Mouse (Mus musculus) embryonic facial prominence, embryonic 15.5 days (tissue): Measurements from ENCODE around the gene Slc9a3r1. TPM values are rescaled to one million over a fixed set of nuclear protein-coding genes. Genes with fewer than 3 reads are reported as not detected.

Experiments used
- ATAC-seq: fragments of 200-750 bp; cut with Nextera tagmentation; 2 replicates; pipeline ENCODE4 v1.8.0; 2017; ENCODE audit warnings: low read depth, moderate TSS enrichment; ENCODE audit not compliant: insufficient number of reproducible peaks, low FRiP score, low TSS enrichment
- H3K27ac ChIP-seq: fragments of 300-500 bp; sonication (generic); replicated peaks from 2 replicates; pipeline ENCODE4 v1.5.1; 2015; ENCODE audit warnings: mild to moderate bottlenecking, inconsistent platforms
- H3K27me3 ChIP-seq: fragments of 300-500 bp; sonication (generic); 2 replicates; pipeline ENCODE4 v1.6.1; 2015; ENCODE audit warnings: inconsistent platforms
- H3K36me3 ChIP-seq: fragments of 300-500 bp; sonication (generic); 2 replicates; pipeline ENCODE4 v1.6.1; 2015; ENCODE audit warnings: mild to moderate bottlenecking, inconsistent platforms
- H3K4me1 ChIP-seq: fragments of 300-500 bp; sonication (generic); 2 replicates; pipeline ENCODE4 v1.6.1; 2015; ENCODE audit warnings: inconsistent platforms
- H3K4me2 ChIP-seq: fragments of 300-500 bp; sonication (generic); replicated peaks from 2 replicates; pipeline ENCODE4 v1.6.1; 2015; ENCODE audit warnings: mild to moderate bottlenecking, inconsistent platforms
- H3K4me3 ChIP-seq: fragments of 300-500 bp; sonication (generic); replicated peaks from 2 replicates; pipeline ENCODE4 v1.5.1; 2015; ENCODE audit warnings: mild to moderate bottlenecking, inconsistent platforms
- H3K9ac ChIP-seq: fragments of 300-500 bp; sonication (generic); 2 replicates; pipeline ENCODE4 v1.6.1; 2015; ENCODE audit warnings: inconsistent platforms
- H3K9me3 ChIP-seq: fragments of 300-500 bp; sonication (generic); replicated peaks from 2 replicates; pipeline ENCODE4 v1.6.1; 2016; ENCODE audit warnings: inconsistent platforms
- WGBS: fragments of 180-500 bp; shearing (Covaris S2); methylation state at CpG from one replicate; pipeline ENCODE4 v1.1.7; 2015; 5-methylcytosine and 5-hydroxymethylcytosine counted together
- polyA plus RNA-seq: library from polyadenylated mRNA; unstranded; fragments of >200 nt; fragmentation: Nextera tagmentation; extraction: Ambion mirVana; gene quantifications from 2 replicates; pipeline ENCODE4 v1.2.1, GENCODE M21; 2015

The Slc9a3r1 gene
- polyA plus RNA-seq, 1 experiment from 2014 or later, result 51.8 TPM

DNA sequence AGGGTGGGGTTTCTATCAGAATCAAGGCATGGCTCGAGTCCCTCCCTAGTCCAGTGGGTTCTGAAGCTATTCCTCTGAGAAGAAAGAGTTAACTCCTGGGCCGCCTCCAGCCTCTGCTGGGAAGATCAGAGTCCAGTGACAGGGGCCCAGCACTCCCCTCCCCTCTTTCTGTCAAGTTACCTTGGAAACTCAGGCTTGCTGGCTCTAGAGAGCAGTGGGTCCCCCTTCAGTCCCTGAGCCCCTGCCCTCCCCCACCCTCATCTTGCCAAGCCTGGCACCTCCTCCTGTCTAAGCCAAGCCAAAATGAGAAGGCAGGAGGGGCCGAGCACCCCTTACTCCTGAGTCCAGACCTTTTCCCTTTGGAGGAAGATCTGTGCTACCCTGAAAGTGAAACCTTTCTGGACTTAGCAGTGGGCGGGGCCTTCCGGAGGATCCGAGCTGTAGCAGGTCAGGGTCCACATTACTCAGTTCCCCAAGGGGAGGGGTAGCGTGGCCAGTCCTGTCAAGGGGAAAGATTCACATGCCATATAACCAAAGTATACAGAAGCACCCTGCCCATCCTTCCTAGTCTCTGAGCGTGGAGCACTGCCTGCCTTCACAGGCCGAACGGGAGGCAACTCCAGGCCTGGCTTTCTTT lies 14.5 kb downstream of the Slc9a3r1 start:
- peaks cover 18% of the 10 kb centered on the region for H3K27me3 ChIP-seq
- no peak overlapping the region for H3K4me2 ChIP-seq
- 46% methylated on average over 10 of the region's 10 CpGs for WGBS
- no peak overlapping the region for H3K27ac ChIP-seq
- H3K4me1 ChIP-seq, result peaks cover 49% of the 10 kb centered on the region
- no peaks in the 10 kb centered on the region for H3K9me3 ChIP-seq
- H3K9ac ChIP-seq, result no peak overlapping the region
- H3K4me3 ChIP-seq, result no peak overlapping the region
- no peaks in the 10 kb centered on the region for H3K36me3 ChIP-seq
- ATAC-seq, result no peak

DNA sequence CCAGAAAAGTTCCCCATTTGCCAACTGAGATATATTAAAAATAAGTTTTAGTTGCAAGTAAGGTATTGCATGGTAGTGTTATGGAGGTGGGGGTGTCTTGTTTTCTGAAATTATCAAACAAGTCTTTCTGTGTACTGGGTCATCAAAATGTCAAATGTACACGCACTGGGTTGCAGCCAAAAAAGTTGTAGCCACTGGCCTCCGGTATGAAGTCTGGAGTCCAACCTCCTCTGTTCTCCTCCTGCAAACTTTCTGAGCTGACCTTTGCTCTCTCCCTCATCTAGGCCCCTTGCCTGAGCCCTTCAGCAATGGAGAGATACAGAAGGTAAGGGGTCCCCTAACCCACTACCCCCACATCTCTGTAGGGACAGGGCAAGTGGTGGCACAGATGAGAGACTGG lies 15.6 kb downstream of the Slc9a3r1 start:
- peaks cover 14% of the 10 kb centered on the region for H3K27me3 ChIP-seq
- H3K36me3 ChIP-seq, result no peaks in the 10 kb centered on the region
- no peak for ATAC-seq
- no peak overlapping the region for H3K27ac ChIP-seq
- H3K4me1 ChIP-seq, result peaks cover 39% of the 10 kb centered on the region
- no peaks in the 10 kb centered on the region for H3K9me3 ChIP-seq
- WGBS, result 55% methylated on average over 2 of the region's 2 CpGs
- H3K4me2 ChIP-seq, result no peak overlapping the region
- H3K4me3 ChIP-seq, result no peak overlapping the region
- H3K9ac ChIP-seq, result no peak overlapping the region

DNA sequence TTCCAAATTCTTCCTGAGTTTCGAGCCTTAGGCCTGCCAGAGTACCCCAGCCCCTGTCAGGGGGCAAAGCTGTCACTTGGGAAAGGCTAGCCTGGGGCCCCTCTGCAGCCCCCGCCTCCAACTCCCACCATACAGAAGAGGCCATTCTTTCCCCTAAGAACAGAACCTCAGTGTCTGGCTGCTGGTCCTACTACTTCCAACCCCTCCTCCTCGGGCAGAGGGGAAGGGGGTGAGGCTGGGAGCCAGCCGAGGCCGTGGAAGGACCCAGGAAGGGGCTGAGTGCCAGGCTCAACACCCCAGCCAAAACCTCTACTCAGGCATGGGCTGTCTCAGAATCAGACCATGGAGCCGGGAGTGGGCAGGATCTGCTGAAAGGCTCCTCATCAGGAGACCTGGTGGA lies 16.1 kb downstream of the Slc9a3r1 start:
- peaks cover 12% of the 10 kb centered on the region; the same call in 1 of the 2 replicates for H3K27me3 ChIP-seq
- no peaks in the 10 kb centered on the region for H3K9me3 ChIP-seq
- H3K27ac ChIP-seq, result no peak overlapping the region
- H3K4me3 ChIP-seq, result no peak overlapping the region
- no peak overlapping the region for H3K9ac ChIP-seq
- no peak overlapping the region for H3K4me2 ChIP-seq
- H3K36me3 ChIP-seq, result no peaks in the 10 kb centered on the region
- WGBS, result 44% methylated on average over 6 of the region's 6 CpGs
- H3K4me1 ChIP-seq, result peaks cover 35% of the 10 kb centered on the region
- no peak for ATAC-seq

DNA sequence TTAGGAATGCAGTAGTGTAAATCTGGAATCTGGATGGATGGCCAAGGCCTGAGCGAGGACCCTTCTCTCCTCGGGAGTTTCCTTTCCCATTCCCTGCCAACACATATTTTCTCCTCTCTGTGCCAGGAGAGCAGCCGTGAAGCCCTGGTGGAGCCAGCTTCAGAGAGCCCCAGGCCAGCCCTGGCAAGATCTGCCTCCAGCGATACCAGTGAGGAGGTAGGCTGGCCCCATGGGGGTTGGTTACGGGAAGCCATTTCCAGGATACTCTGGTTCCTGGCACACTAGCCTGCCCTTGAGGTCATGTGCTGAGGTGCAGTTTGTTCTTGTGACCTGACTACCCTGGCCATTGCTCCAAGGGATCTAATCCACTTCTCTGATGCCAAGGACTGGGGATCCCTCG lies 16.7 kb downstream of the Slc9a3r1 start:
- H3K9ac ChIP-seq, result no peak overlapping the region
- no peaks in the 10 kb centered on the region for H3K9me3 ChIP-seq
- H3K27ac ChIP-seq, result no peak overlapping the region
- WGBS, result 65% methylated on average over 6 of the region's 6 CpGs
- H3K4me2 ChIP-seq, result no peak overlapping the region
- H3K4me1 ChIP-seq, result peaks cover 34% of the 10 kb centered on the region
- no peaks in the 10 kb centered on the region for H3K36me3 ChIP-seq
- ATAC-seq, result no peak
- peaks cover 9% of the 10 kb centered on the region; the same call in 1 of the 2 replicates for H3K27me3 ChIP-seq
- no peak overlapping the region for H3K4me3 ChIP-seq

DNA sequence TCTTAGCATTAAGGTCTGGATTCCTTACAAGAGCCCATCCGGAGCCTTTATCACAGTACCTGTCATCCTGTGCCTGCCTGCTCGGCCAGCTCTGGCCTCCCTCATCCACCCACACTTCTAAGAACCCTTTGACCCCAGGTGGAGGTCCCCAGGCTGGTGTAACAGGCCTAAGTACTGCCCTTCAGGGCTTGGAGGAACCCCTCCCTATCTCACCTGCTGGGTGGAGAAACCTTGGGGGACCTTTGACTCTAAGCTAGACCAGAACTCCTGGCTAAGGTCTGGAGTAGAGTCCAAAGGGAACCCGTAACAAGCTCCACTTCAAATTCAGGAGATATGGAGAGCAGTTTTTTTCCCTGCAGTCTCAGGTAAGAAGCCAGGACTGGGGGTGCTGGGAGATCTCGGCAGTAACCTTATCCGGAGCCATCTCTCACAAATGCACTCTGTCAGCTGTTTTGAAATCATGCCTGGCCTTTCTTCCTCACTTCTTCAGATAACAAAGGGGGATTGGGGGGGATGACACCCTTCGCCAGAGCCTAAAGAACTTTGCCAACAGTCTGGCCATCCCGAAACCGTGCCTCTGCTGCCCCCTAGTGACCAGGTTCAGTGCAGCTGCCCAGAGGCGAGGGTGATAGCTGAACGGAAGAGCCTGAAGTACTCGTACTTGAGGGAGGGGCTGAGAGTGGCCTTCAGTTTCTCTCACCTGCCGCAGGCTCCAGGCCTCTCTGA lies 18.9 kb downstream of the Slc9a3r1 start:
- no peaks in the 10 kb centered on the region for H3K36me3 ChIP-seq
- 23% methylated on average over 12 of the region's 12 CpGs for WGBS
- no peaks in the 10 kb centered on the region for H3K9me3 ChIP-seq
- H3K27ac ChIP-seq, result no peak overlapping the region
- no peak for ATAC-seq
- no peak overlapping the region for H3K4me3 ChIP-seq
- H3K4me1 ChIP-seq, result peaks cover 30% of the 10 kb centered on the region
- no peak overlapping the region for H3K9ac ChIP-seq
- no peaks in the 10 kb centered on the region for H3K27me3 ChIP-seq
- H3K4me2 ChIP-seq, result no peak overlapping the region

DNA sequence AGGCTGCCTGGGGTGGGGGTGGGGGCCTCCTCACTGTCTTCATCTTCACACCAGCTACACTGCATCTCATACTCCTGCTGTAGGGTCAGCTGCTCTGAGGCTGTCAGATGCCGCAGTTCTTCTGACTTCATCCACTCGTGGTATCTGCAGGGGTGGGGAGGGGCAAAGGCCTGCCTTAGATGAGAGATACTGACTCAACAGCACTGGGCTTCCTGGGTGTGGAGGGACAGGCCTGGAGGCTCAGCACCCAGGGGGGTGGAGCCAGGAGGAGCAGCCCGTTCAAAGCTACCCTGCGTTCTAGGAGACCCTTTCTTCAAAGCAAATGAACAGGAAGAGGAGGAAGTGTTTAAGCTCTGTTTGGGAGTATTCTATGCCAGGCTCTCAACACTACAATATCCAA lies 21.8 kb downstream of the Slc9a3r1 start:
- no peaks in the 10 kb centered on the region for H3K27me3 ChIP-seq
- H3K4me1 ChIP-seq, result peaks cover 27% of the 10 kb centered on the region
- H3K4me2 ChIP-seq, result no peak overlapping the region
- no peaks in the 10 kb centered on the region; the same call in 1 of the 2 replicates for H3K36me3 ChIP-seq
- no peak overlapping the region for H3K4me3 ChIP-seq
- WGBS, result 55% methylated on average over 4 of the region's 4 CpGs
- no peaks in the 10 kb centered on the region for H3K9me3 ChIP-seq
- H3K9ac ChIP-seq, result no peak overlapping the region
- H3K27ac ChIP-seq, result no peak overlapping the region
- no peak for ATAC-seq

DNA sequence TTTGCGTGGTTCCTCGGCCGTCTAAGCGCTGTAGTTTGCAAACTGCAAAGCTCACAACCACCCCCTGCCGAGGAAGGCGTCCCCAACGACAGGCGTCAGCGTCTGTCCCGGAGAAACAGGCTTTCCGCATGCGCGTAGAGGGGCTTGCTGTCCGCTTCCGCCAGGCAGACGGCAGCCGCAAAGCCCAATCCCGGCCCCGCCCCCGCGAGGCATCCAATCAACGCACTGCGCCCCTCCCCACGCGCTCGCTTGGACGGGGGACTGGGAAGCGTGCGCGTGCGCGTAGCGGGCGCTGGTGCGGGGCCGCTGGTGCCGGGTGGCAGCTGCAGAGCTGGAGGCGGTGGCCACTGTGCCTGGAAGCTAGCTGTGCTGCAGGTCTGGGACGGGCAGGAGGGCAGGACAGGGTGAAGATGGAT lies 24.1 kb downstream of the Slc9a3r1 start, which contains the start of gene Tmem104:
Gene Tmem104, plus strand, starts transcription at position 264 of the 416 bp plus-strand sequence.
- Histone ChIP-seq H3K4me3 (peak within 1 kb of the TSS; percentile 71), H3K9ac (peak within 1 kb of the TSS; percentile 68), H3K27ac (peak within 1 kb of the TSS; percentile 82), H3K9me3 (no peaks in the 10 kb centered on the region), H3K4me1 (peaks cover 26% of the 10 kb centered on the region), H3K36me3 (peaks cover 4% of the 10 kb centered on the region; the same call in 1 of the 2 replicates), H3K4me2 (peak within 1 kb of the TSS; percentile 89), H3K27me3 (no peaks in the 10 kb centered on the region)
- under 1% methylated on average over 39 of the region's 39 CpGs for WGBS
- ATAC-seq, result peak; percentile 95

DNA sequence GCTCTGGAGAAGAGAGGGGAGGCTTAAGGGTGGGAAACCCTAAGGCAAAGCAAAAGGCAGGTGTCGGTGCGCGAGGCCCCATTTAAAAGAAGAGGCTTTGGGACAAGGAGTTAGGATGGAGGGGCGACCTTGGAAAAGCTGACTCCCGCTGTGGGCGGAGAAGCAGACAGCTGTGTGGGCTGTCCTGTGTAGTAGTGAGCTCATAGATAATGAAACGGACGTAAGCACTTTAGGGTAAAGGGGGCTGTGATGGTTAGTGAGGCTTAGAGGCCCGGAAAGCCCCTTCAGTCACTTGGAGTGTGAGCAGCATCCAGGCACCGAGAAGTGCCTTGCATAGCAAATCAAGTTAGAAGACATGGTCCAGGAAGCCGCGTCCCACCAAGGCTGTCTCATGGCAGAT lies 24.6 kb downstream of the Slc9a3r1 start, which contains the start of gene Nat9:
Gene Nat9, minus strand, starts transcription at position 167 of the 400 bp plus-strand sequence.
- no peak for ATAC-seq
- H3K27ac ChIP-seq, result peak within 1 kb of the TSS; percentile 82
- peak within 1 kb of the TSS; percentile 68 for H3K9ac ChIP-seq
- H3K4me1 ChIP-seq, result peaks cover 26% of the 10 kb centered on the region
- H3K9me3 ChIP-seq, result no peaks in the 10 kb centered on the region
- H3K4me2 ChIP-seq, result peak within 1 kb of the TSS; percentile 89
- peak within 1 kb of the TSS; percentile 71 for H3K4me3 ChIP-seq
- H3K36me3 ChIP-seq, result peaks cover 4% of the 10 kb centered on the region; the same call in 1 of the 2 replicates
- H3K27me3 ChIP-seq, result no peaks in the 10 kb centered on the region
- 9% methylated on average over 12 of the region's 12 CpGs for WGBS

DNA sequence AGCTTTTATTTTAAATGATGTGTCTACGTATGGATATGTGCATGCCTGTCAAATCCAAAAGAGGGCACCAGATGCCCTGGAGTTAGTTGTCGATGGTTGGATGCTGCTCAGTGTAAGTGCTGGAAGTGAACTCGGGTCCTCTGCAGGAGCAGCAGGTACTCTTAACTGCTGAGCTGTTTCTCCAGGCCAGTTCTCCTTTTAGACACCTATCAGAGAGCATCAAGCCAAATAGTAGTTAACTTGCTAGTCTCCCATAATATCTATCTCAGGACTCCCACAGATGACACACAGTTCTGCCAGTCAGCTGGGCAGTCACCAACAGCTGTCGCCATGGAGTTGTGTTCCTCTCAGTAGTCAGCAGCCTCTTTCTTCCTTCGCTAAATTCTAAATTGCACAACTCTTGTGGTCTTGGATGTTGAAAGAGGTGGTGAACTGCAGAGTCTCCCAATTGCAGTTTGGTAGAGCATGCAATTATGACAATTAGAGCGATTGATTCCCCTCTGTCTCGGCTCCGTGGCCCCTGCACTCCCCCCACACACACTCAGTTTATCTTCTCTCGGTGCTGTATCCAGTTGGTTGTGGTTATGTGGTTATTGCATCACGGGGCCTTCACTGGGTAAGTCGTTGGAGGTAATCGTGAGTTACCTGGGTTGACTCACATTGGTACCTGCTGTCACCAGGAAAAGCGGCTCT lies 25.5 kb downstream of the Slc9a3r1 start:
- Histone ChIP-seq H3K4me1 (peaks cover 26% of the 10 kb centered on the region), H3K4me2 (no peak overlapping the region)
- WGBS, result 83% methylated on average over 13 of the region's 13 CpGs

DNA sequence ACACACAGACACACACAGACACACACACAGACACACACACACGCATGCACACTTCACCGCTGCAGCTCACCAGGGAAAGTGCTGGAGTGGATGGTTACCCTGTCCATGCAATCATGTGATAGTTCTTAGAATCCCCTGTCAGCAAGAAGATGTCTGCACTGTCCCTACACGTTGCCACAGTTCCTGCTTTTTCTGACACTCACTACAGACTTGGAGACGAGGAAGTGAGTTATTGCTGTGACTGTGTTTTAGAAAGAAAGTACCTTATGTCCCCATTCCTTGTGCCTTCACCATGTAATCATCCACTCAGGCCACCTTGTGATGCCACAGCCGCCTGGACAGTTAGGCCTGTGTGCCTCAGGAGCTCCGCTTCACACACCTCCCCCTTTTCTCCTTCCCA lies 26.2 kb downstream of the Slc9a3r1 start:
- Histone ChIP-seq H3K27me3 (no peaks in the 10 kb centered on the region), H3K4me2 (no peak overlapping the region), H3K36me3 (peaks cover 4% of the 10 kb centered on the region; the same call in 1 of the 2 replicates), H3K9ac (no peak overlapping the region), H3K4me3 (no peak overlapping the region), H3K27ac (no peak overlapping the region), H3K4me1 (peaks cover 26% of the 10 kb centered on the region), H3K9me3 (no peaks in the 10 kb centered on the region)
- ATAC-seq, result no peak
- 92% methylated on average over 6 of the region's 6 CpGs for WGBS

More for the DNA sequence above, 25.5 kb downstream of the Slc9a3r1 start:
- Histone ChIP-seq H3K4me3 (no peak overlapping the region), H3K9ac (no peak overlapping the region), H3K9me3 (no peaks in the 10 kb centered on the region), H3K27me3 (no peaks in the 10 kb centered on the region), H3K27ac (no peak overlapping the region), H3K36me3 (peaks cover 4% of the 10 kb centered on the region; the same call in 1 of the 2 replicates)
- no peak for ATAC-seq

DNA sequence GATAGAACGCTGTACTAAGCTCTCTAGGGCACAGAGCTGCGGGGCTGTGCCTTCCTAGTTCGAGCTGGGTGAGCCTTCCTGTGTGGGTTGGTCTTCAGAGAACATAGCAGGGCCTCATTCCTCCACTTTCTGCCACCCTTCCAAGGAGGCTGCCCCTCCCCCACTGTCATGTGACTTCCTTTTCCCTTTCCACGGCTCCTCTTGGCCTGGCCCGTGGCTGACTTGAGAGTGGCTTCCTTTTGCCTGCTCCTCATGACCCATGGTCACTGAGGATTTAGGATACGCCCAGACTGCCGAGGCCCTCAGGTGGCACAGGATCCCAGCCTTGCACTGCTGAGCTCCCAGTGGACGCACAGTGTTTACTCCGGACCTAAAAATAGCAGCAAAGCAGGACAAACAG lies 29.0 kb downstream of the Slc9a3r1 start:
- H3K4me3 ChIP-seq, result no peak overlapping the region
- peaks cover 16% of the 10 kb centered on the region for H3K4me1 ChIP-seq
- ATAC-seq, result no peak
- no peaks in the 10 kb centered on the region for H3K27me3 ChIP-seq
- H3K9me3 ChIP-seq, result no peaks in the 10 kb centered on the region
- H3K36me3 ChIP-seq, result peaks cover 4% of the 10 kb centered on the region; the same call in 1 of the 2 replicates
- H3K27ac ChIP-seq, result 0 out of 2 replicates have a peak overlapping the region, but pooled peaks have one; percentile 1
- no peak overlapping the region for H3K4me2 ChIP-seq
- WGBS, result 58% methylated on average over 9 of the region's 9 CpGs
- no peak overlapping the region for H3K9ac ChIP-seq
